20 mouse cellular contexts compared by ENCODE assay signal in genomic region chr1:127418916-127419575, GRCm38 (mm10).
DNase-seq lines count a peak whose midpoint lies in the region; ATAC-seq and TF ChIP-seq lines count a peak whose summit lies in the region.
"Had no signal": no experiment of that assay in that cellular context is flagged by ENCODE, and none has a peak within 500 bp of the region (broad histone marks: within the 10 kb centered on the region; RNA-seq: fewer than 3 reads in every experiment).

No protein-coding gene starts in this region.

- ATAC-seq in forebrain, postnatal 0 days: no peak
- no peak for ATAC-seq in kidney, embryonic 16.5 days (ENCODE audit: low FRiP score, low TSS enrichment)
- ATAC-seq: CD4-positive, CD25-positive, alpha-beta regulatory T cell, adult 4 months; midbrain, embryonic 15.5 days had no signal

- TF ChIP-seq CTCF in forebrain, postnatal 0 days (IDR thresholded peaks at IDR 0.05; ENCODE audit: low read depth): no peak
- TF ChIP-seq CTCF in liver, adult 2 months (IDR thresholded peaks at IDR 0.05; ENCODE audit: low read depth, low read length): no peak

- H3K27me3 ChIP-seq in forebrain, embryonic 10.5 days (ENCODE audit: poor library complexity, severe bottlenecking): no peaks in the 10 kb centered on the region
- H3K27me3 ChIP-seq in forebrain, postnatal 0 days (ENCODE audit: insufficient read depth, low read length): no peaks in the 10 kb centered on the region
- H3K27me3 ChIP-seq in kidney, embryonic 16.5 days (ENCODE audit: insufficient read depth, low read length): no peaks in the 10 kb centered on the region
- H3K27me3 ChIP-seq in liver, adult 2 months (ENCODE audit: control insufficient read depth, insufficient read depth, low read length): no peaks in the 10 kb centered on the region
- H3K27me3 ChIP-seq: embryonic facial prominence, embryonic 13.5 days; lung, embryonic 15.5 days; midbrain, embryonic 15.5 days had no signal

- no peak overlapping the region for H3K4me3 ChIP-seq in forebrain, embryonic 10.5 days
- no peak overlapping the region for H3K4me3 ChIP-seq in forebrain, postnatal 0 days (ENCODE audit: low read depth, low read length)
- H3K4me3 ChIP-seq in kidney, embryonic 16.5 days (ENCODE audit: low read length): no peak overlapping the region
- no peak overlapping the region for H3K4me3 ChIP-seq in liver, adult 2 months (ENCODE audit: insufficient read depth, low read depth, low read length)
- H3K4me3 ChIP-seq: embryonic facial prominence, embryonic 13.5 days; layer of hippocampus, adult 2 months; lung, embryonic 15.5 days; midbrain, embryonic 15.5 days had no signal

- no peak for DNase-seq in forebrain, embryonic 10.5 days (ENCODE audit: extremely low spot score, low spot score)
- DNase-seq in forebrain, postnatal 0 days: no peak
- peak; percentile 66 for DNase-seq in kidney, adult 18-20 months
- peak; percentile 65 for DNase-seq in liver, adult 2 months (ENCODE audit: extremely low read depth, low read depth, low spot score)
- peak; percentile 76 for DNase-seq in retina, postnatal 1 day
- no peak for DNase-seq in embryo, embryonic 10 days (ENCODE audit: low spot score)
- DNase-seq in lung, postnatal 4 days: no peak
- DNase-seq: adrenal gland, postnatal 36 days; cerebellum, adult 2 months; gastrocnemius, postnatal 14 days; right cerebral cortex, postnatal 25 days; thymus, postnatal 14 days had no signal

- WGBS in forebrain, embryonic 10.5 days: 83% methylated on average over 4 of the region's 4 CpGs
- WGBS in forebrain, postnatal 0 days: 66% methylated on average over 4 of the region's 4 CpGs
- 82% methylated on average over 4 of the region's 4 CpGs for WGBS in kidney, embryonic 16.5 days
- 28% methylated on average over 4 of the region's 4 CpGs for WGBS in liver, adult 2 months

- peak overlapping the region; percentile 69 for H3K27ac ChIP-seq in forebrain, embryonic 10.5 days
- H3K27ac ChIP-seq in forebrain, postnatal 0 days (ENCODE audit: low read depth, low read length): no peak overlapping the region
- H3K27ac ChIP-seq in kidney, embryonic 16.5 days (ENCODE audit: low read length): no peak overlapping the region
- H3K27ac ChIP-seq in liver, adult 2 months (replicated peaks; ENCODE audit: insufficient read depth, low read depth, low read length): no peak overlapping the region
- H3K27ac ChIP-seq: embryonic facial prominence, embryonic 13.5 days; lung, embryonic 15.5 days; midbrain, embryonic 15.5 days; stomach, postnatal 0 days had no signal

- peaks cover 54% of the 10 kb centered on the region for H3K4me1 ChIP-seq in forebrain, embryonic 10.5 days
- no peaks in the 10 kb centered on the region; the same call in 1 of the 2 replicates for H3K4me1 ChIP-seq in forebrain, postnatal 0 days (ENCODE audit: insufficient read depth)
- H3K4me1 ChIP-seq in kidney, embryonic 16.5 days (ENCODE audit: insufficient read depth, low read length): peaks cover 7% of the 10 kb centered on the region; the same call in 1 of the 2 replicates
- peaks cover 3% of the 10 kb centered on the region; the same call in 1 of the 2 replicates for H3K4me1 ChIP-seq in liver, adult 2 months (ENCODE audit: control insufficient read depth, insufficient read depth, low read length)
- H3K4me1 ChIP-seq: lung, embryonic 15.5 days; midbrain, embryonic 15.5 days had no signal

- no peak overlapping the region for H3K4me2 ChIP-seq in forebrain, postnatal 0 days (ENCODE audit: low read depth)
- no peak overlapping the region for H3K4me2 ChIP-seq in kidney, embryonic 16.5 days (replicated peaks; ENCODE audit: low read depth, low read length)
- H3K4me2 ChIP-seq: embryonic facial prominence, embryonic 13.5 days; lung, embryonic 15.5 days; midbrain, embryonic 15.5 days had no signal

- no peaks in the 10 kb centered on the region for H3K79me2 ChIP-seq in liver, adult 2 months (ENCODE audit: control insufficient read depth, insufficient read depth, low read length)

- no peaks in the 10 kb centered on the region for H3K9me3 ChIP-seq in forebrain, embryonic 10.5 days
- H3K9me3 ChIP-seq in forebrain, postnatal 0 days (ENCODE audit: low read length): no peaks in the 10 kb centered on the region
- no peaks in the 10 kb centered on the region for H3K9me3 ChIP-seq in kidney, embryonic 16.5 days (ENCODE audit: low read length)
- H3K9me3 ChIP-seq: embryonic facial prominence, embryonic 13.5 days; lung, embryonic 15.5 days; midbrain, embryonic 15.5 days had no signal

- peaks cover 36% of the 10 kb centered on the region for H3K36me3 ChIP-seq in forebrain, embryonic 10.5 days (replicated peaks)
- peaks cover 7% of the 10 kb centered on the region; the same call in 1 of the 2 replicates for H3K36me3 ChIP-seq in forebrain, postnatal 0 days (ENCODE audit: insufficient read depth)
- H3K36me3 ChIP-seq in kidney, embryonic 16.5 days (ENCODE audit: insufficient read depth, low read length): peaks cover 16% of the 10 kb centered on the region
- no peaks in the 10 kb centered on the region for H3K36me3 ChIP-seq in liver, adult 2 months (ENCODE audit: control insufficient read depth, insufficient read depth, low read length)
- H3K36me3 ChIP-seq: G1E; lung, embryonic 15.5 days had no signal

- H3K9ac ChIP-seq in forebrain, postnatal 0 days: no peak overlapping the region
- no peak overlapping the region for H3K9ac ChIP-seq in kidney, embryonic 16.5 days (replicated peaks; ENCODE audit: low read length)
- H3K9ac ChIP-seq in liver, adult 2 months (ENCODE audit: low read depth, low read length): no peak overlapping the region
- H3K9ac ChIP-seq: embryonic facial prominence, embryonic 13.5 days; lung, embryonic 15.5 days; midbrain, embryonic 15.5 days had no signal

- TF ChIP-seq POLR2A in liver, adult 2 months (IDR thresholded peaks at IDR 0.05; ENCODE audit: extremely low read depth, insufficient read depth, low read length): no peak

Comparison
In these comparisons a context has a peak if more than half of its experiments do, and no peak if none do; other contexts are left out.
1. DNase-seq: peak in kidney, adult 18-20 months (single experiment), liver, adult 2 months (single experiment) and retina, postnatal 1 day (single experiment); none in forebrain, embryonic 10.5 days (single experiment), forebrain, postnatal 0 days (single experiment), embryo, embryonic 10 days (single experiment) and lung, postnatal 4 days (0 of 2).